Mouse (Mus musculus): Measurements from ENCODE around the gene Jmjd1c.

The Jmjd1c gene

DNA sequence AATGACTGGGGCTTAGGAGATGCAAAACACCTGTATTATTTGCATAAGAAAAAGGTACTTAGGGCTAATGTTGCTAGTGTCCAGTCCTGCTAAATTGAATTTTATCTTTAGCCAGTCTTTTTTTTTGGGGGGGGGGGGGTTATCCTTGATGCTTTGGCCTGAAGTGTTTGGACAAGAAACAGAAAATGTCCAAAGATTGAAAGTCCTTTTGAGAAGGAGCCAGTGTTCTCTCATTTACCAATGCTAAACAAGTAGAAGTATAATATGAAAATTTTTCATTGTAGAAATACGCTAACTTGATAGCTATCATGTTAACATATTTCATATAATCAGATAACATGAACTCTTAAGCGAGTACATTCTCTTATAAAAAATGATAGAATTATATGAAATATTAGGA is 92.0 kb downstream of the Jmjd1c start:
- in situ Hi-C loops (cut with MseI, MboI) = no loop called here

DNA sequence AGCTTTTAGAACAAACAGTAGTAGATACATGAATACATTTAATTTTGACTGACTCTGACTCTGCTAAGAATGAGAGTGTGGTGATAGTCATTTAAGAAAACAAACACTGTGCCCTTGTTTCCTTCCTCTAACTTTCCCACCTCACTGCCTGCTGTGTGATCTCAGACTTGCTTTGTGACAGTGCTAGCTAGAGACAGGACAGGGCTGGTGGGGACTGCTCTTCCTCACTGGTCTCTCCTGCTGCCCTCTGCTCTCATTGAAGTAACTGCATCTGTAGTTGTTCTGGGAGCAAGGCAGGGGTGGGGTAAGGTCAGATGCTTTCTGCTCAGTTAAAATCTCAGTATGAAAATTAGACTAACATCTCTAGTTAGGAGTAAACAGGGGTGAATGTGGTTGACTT is 93.1 kb downstream of the Jmjd1c start:
- in situ Hi-C loops (cut with MseI, MboI) = no loop called here

DNA sequence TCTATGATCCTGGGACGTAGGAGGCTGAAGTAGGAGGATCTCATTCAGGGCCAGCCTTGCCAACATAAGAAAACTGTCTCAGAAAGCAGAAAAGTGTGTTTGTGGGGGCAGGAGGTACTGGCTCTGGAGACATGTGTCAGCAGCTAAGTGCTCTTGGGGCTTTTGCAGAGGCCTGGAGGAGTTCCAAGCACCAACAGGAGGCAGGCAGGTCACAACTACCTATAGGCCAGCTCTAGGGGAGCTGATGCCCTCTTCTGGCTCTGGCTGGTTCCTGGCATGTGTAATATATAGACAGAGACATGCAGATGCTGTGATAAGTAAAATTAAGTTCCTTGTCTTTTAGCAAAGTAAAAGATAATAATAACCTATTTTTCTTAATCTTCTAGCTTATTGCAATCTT is 94.3 kb downstream of the Jmjd1c start:
- in situ Hi-C loops (cut with MseI, MboI) = no loop called here

DNA sequence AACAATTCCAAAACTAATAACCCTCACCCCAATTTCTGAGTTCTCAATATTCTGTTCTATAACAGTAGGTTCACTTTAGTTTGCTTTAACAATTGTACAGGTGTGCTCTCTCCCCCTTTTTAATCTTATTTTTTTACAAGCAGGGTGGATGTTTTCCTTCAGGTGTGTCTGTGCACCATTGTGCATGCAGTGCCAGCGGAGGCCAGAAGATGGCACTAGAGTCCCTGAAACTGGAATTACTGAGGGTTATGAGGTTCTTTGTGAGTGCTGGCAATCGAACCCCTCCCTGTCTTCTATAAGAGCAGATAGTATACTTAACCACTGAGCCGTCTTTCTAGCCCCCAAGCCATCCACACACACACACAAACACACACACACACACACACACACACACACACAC is 96.4 kb downstream of the Jmjd1c start:
- in situ Hi-C loops (cut with MseI, MboI) = no loop called here

DNA sequence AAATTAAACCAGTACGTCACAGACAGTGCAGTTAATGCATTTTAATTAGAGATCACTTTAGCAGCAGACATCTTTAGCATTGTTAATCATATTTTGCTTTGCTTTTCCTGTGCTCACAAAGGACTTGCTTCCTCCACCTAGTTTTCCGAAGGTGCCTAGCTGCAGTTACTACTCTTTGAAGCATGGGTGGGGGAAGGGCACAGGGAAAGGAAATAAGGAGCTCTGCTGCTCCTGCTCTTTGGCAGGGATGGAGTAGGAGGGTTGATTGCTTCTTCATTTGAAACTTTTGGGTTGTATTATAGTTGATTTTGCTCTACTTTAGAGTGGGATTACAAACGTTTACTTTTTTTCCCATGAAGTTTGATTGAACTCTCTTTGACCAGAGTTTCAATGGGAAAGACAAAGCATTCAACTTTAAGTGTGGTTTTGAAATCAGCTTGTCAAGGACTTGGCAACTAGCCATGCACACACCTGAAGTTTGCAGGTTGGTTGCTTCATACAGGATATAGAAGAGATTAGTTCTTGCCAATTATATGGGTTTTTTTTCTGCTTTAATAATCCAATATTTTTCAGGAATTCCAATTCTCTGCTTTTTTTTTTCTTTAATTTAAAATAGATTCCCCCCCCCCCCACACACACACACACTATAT is 97.2 kb downstream of the Jmjd1c start:
- in situ Hi-C loops (cut with MseI, MboI) = no loop called here

DNA sequence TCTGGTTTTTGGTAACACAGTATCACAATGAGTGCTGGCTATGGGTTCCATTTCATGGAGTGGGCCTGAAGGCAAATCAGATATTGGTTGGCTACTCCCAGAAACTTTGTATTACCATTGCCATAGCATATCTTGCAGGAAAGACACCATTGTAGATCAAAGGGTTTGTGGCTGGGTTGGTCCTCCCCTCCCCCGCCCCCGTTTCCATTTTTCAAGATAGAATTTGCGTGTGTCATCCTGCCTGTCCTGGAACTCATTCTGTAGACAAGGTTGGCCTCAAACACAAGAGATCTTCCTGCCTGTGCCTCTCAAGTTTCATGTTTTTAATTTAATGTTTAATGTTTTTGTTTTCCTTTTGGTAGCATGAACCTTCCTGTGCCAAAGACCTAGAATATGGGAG is 98.1 kb downstream of the Jmjd1c start:
- in situ Hi-C loops (cut with MseI, MboI) = no loop called here

DNA sequence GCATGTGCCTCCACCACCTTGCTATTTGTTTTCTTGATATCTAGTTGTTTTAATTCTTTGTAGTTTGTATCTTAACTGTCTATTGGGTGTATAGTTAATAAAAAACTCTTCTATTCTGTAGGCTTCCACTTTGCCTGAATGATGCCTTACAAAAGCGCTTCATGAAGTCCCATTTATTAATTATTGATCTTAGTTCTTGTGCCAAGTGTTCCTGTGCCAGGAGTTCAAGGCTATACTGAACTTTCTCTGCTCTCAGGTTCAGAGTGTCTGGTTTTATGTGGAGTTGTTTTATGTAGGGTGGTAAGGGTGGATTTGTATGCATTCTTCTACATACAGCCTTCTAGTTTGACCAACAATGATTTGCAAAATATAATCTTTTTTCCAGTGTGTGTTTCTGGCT is 99.7 kb downstream of the Jmjd1c start:
- in situ Hi-C loops (cut with MseI, MboI) = no loop called here

DNA sequence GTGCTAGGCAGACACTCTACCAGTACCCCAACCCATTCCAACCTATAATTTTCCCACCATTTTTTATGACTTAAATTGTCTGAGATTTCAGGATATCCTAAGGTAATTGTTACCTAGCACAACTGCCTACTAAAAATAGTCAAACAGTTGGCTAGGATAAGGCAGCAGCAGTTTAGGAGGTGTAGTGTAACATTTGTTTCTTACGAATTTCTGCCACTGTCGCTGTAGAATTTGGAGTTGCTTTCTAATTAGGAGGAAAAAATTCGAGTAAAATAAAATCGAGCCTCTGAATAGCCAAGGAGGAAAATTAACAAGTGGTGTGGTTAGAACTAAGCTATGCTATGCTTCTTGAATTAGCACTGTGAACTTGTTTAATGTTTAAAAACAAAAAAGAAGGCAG is 101.3 kb downstream of the Jmjd1c start:
- in situ Hi-C loops (cut with MseI, MboI) = no loop called here

DNA sequence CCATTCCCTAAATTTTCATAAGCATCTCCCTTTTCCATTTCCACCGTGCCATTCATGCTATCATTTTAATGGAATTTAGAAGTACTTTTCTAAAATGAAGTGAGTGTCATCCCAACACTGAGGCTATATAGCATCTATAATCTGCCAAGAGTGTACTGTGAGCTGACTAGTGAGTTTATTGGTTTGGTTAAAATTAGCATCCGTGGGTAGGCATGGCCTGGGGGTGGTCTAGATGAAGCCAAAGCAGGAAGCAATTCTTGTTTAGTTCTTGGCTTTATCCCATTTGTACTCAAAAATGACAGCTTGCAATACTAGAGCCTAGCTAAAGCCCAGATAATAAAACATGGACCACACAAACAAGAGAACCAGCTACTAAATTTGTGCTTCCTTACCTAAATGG is 101.9 kb downstream of the Jmjd1c start:
- in situ Hi-C loops (cut with MseI, MboI) = no loop called here

DNA sequence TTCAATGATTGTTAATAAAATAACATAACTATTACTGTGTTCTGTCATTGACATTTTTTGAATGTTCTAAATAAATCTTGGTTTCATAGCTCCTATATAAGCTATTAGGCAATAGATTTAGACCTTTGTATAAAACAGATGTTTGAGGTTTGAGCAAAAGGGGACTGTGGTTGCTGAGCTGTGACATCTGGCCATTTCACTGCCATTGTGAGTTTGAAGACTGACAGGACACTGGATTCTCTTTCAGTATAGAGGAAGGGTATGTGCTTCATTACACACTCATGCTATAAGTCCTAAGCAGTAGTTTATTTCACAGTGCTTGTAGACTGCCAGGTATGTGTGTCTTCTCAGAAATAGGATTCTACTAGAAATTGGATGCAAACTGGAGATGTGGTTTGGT is 105.8 kb downstream of the Jmjd1c start:
- in situ Hi-C loops (cut with MseI, MboI) = no loop called here

DNA sequence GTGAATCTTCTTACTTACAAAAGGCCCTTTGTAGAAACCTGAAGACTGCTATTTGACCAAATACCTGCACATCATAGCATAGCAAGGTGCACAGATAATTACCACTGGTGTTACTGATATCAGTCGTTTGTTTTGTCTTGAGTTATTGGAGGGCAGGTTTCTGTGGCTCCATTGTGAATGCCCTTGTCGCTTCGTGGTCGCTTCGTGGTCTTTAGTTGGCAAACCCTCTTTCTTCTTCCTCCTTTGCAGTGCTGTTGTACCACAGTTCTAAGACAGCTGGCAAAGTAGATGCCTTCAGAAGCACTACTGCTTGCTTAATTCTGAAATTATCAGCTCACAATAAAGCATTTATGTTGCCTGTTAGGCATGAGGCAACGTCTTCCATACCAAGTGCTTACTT is 106.5 kb downstream of the Jmjd1c start:
- in situ Hi-C loops (cut with MseI, MboI) = no loop called here

DNA sequence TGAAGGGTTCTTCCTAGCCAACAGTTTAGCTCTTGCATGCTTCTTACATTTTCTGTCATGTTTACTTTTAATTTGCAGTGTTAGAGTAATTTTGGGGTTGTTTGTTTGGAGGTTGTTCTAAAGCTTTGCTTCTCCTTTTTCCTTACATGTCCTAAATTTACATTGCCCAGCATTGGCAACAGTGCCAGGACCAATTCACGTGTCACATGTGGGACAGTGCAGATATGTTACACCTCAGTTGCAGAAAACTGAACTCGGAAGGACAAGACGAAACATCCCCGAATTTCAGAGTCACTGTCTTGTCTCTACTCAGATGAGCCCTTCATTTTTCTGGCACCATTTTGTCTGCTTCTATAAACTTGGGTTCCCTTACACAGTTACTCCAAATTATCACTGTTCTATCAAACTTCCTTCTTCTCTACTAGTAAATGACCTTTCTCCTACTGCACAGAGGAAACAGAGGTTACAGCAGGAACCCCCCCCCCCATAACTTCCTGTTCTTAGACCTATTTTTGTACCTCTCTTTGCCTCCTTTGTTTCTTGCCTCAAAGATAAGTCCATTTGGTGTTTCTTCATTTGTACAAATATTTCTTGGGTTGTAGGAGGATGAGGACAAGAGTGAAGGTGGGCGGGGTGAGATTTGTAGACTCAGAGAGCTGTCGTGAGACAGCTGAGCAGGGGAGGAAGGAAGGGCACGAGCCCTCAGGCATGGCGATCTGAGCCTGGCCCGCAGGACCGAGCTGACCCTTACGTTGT is 108.9 kb downstream of the Jmjd1c start:
- in situ Hi-C loops (cut with MseI, MboI) = no loop called here

DNA sequence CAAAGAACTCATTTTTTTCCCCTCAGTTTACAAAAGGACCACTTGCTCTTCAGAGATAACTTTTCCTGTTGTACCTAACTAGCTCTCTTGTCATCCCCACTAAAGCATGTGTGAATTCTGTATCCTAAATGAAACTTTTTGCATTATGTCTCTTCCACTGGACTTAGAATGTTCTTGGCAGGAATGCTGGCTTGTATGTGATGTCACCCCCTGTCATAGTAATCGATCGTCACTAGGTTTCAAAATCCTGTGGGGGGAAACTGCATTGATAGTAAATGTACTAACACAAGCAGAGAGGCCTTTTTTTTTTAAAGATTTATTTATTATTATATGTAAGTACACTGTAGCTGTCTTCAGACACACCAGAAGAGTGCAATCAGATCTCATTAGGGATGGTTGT is 112.0 kb downstream of the Jmjd1c start:
- in situ Hi-C loops (cut with MseI, MboI) = no loop called here

DNA sequence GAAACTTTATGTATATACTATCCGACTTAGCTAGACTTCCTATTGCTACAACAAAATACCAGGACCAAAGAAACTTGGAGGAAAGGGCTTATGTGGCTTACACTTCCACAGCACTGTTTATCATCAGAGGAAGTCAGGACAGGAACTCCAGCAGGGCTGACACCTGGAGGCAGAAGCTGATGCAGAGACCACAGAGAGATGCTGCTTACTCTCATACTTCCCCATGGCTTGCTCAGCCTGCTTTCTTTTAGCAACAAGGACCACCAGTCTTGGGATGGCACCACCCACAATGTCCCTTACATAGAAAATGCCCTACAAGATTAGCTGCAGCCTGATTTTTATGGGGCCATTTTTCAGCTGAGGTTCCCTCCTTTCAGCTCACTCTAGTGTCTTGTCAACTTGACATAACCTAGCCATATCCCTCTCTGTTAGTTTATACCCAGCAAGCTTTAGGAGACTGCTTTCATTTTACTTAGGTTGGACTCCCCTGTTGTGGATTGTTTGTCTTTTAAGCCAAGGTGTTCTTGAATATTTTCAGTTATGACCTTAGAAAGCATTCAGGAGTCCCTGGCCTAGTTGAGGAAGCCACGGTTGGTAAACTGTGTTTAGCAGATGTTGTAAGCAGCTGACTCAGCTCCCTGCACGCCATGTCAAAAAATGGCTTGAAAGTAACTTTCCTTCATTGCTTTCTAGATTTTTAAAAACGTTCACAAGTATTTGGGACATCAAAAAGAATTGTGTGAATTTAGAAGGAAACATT is 114.2 kb downstream of the Jmjd1c start:
- in situ Hi-C loops (cut with MseI, MboI) = no loop called here

DNA sequence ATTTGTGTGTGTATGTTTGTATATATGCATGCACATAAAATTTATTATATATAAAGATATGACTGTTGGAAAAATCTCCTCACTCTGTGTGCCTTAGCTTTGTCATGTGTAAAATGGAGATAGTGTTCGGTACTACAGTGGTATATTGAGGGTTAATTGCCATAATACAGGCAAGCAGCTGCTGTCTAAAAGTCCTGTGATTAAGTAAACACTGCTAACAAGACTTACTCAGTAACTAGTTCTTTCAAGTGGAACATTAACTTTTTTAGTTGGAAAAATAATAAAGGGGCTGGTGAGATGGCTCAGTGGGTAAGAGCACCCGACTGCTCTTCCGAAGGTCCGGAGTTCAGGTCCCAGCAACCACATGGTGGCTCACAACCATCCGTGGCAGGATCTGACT is 116.1 kb downstream of the Jmjd1c start:
- in situ Hi-C loops (cut with MseI, MboI) = no loop called here

DNA sequence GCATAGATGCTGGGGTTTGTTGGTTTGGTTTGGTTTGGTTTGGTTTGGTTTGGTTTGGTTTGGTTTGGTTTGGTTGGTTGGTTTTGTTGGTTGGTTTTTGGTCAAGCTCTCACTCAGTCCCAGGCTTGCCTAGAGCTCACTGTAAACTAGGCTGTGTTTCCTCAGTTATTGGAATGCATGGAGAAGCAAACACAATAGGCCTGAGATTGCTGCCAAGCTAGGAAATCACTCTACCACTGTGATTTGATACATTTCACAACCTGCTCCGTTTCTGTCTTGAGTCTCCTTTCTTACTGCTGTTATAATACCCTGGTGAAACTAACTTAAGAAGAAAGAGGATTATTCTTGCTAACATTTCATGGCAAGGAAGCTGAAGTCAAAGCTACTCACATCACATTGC is 117.8 kb downstream of the Jmjd1c start:
- in situ Hi-C loops (cut with MseI, MboI) = no loop called here

DNA sequence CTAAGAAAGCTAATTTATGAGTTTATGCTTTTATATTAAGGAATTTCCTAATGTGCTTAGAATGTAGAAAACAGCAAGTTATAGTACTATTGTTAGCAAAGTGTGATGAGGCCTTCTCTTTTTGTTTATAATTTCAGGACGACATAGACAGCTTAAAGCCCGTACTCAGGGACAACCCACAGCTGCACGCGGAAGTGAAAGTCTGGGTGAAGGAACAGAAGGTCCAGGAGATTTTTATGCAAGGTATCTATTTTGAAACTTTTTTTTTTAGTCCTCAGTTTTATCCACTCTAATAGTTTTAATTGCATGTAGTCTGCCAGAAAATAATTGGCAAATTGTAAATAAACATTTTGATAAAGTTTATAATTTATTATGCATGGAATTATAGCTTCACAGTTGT is 119.2 kb downstream of the Jmjd1c start:
- in situ Hi-C loops (cut with MseI, MboI) = no loop called here

DNA sequence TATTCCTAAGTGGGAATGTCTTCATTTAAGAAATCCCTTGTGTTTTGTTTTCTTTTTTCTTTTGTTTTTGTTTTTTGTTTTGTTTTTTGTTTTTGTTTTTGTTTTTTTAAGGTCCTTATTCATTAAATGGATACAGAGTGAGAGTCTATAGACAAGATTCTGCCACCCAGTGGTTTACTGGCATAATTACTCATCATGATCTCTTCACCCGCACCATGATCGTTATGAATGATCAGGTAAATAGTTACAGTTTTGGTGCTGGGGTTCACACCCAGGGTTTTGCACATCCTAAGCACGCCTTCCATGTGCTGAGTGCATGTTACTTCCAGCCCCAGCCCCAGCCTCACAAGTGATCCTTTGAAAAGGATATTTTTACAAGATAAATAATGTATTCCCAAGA is 120.9 kb downstream of the Jmjd1c start:
- in situ Hi-C loops (cut with MseI, MboI) = no loop called here

DNA sequence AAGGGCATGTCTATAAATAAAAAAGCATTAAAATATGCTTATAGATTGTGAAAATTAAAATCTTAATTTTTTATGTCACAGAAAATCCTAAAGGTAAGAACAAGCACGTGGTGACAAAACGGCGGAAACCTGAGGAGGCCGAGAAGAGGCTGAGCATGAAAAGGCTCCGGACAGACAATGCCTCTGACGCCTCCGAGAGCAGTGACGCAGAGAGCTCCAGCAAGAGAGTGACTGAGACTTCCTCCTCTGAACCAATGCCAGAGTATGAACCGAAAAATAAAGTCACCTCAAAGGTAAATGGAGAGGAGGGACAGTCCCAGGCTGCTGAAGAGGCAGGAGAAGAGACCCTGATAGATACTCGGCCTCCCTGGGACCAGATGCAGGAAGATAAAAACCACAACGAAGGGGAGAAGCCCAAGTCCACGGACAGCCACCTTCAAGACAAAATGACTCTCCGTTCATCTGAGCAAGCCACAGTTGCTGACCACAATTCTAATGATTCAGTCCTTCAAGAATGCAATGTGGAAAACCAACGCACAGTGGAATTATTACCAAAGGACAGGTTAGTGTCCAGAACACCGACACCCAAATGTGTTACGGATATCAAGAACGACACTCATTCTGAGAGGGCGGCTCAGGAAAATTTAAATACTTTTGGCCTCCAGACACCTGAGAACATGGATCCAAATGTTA is 123.1 kb downstream of the Jmjd1c start:
- in situ Hi-C loops (cut with MseI, MboI) = no loop called here

DNA sequence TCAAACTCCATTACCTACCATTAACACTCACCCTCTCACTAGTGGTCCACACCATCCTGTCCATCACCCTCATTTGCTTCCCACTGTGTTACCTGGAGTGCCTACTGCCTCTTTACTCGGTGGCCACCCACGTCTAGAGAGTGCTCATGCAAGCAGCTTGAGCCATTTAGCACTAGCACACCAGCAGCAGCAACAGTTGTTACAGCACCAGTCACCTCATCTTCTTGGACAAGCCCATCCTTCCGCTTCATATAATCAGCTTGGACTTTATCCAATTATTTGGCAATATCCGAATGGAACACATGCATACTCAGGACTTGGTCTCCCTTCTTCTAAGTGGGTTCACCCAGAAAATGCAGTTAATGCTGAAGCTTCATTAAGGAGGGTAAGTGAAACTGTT is 124.3 kb downstream of the Jmjd1c start:
- in situ Hi-C loops (cut with MseI, MboI) = no loop called here

DNA sequence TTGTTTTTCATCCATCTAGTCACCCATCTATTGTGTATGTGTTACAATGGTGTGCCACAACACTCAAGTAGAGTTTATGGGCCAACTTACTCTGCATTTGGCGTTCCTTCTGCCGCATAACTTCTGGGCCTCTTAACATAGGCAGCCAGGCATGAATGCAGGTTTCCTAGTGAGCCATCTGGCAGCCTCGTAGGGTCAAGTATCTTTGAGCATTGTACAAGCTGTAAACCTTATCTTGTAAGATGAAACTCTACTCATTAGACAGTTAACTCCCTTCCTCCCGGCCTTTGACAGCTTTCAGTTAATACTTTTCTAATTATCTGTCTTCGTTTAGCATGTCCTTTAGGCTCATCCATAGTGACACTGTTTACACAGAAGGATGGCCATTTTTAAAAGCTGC is 125.4 kb downstream of the Jmjd1c start:
- in situ Hi-C loops (cut with MseI, MboI) = no loop called here

DNA sequence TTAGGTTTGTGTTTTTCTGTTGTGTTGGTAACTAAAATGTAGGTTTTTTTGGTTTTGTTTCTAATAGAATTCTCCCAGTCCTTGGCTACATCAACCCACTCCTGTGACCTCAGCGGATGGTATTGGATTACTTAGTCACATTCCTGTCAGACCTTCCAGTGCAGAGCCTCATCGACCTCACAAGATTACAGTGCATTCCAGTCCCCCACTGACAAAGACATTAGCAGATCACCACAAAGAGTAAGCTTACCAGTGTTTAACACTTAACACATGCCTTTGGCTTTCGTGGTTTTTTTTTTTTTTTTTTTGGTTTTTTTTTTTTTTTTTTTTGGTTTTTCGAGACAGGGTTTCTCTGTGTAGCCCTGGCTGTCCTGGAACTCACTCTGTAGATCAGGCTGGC is 128.0 kb downstream of the Jmjd1c start:
- in situ Hi-C loops (cut with MseI, MboI) = no loop called here
